Mouse (Mus musculus) C2C12 (cell line): Measurements from ENCODE around the gene Arhgef39.

Experiments used
- CEBPB ChIP-seq: IDR thresholded peaks from one replicate; pipeline ENCODE4 v1.6.1; 2011; ENCODE audit warnings: low read depth, mild to moderate bottlenecking, control low read depth, moderate library complexity
- CTCF ChIP-seq: IDR thresholded peaks from one replicate; pipeline ENCODE4 v1.5.1; 2011; ENCODE audit not compliant: control insufficient read depth, insufficient read depth, insufficient read length
- FOSL1 ChIP-seq: IDR thresholded peaks from one replicate; pipeline ENCODE4 v1.8.0; 2011; ENCODE audit warnings: mild to moderate bottlenecking, low read length; ENCODE audit not compliant: poor library complexity, insufficient read depth, severe bottlenecking
- MAX ChIP-seq: IDR thresholded peaks from one replicate; pipeline ENCODE4 v1.6.1; 2011; ENCODE audit warnings: mild to moderate bottlenecking, control low read depth
- MYOD1 ChIP-seq: IDR thresholded peaks from one replicate; pipeline ENCODE4 v1.6.1; 2011; ENCODE audit warnings: low read depth; ENCODE audit not compliant: control insufficient read depth, insufficient read length
- MYOG ChIP-seq: IDR thresholded peaks from one replicate; pipeline ENCODE4 v1.6.1; 2011; ENCODE audit not compliant: control insufficient read depth, insufficient read length; ENCODE audit errors: extremely low read depth
- USF1 ChIP-seq: IDR thresholded peaks from one replicate; pipeline ENCODE4 v1.6.1; 2011; ENCODE audit warnings: low read depth, mild to moderate bottlenecking, control low read depth, moderate library complexity

- no peak for TF ChIP-seq CTCF
- TF ChIP-seq FOSL1: no peak
- no peak for TF ChIP-seq MAX
- no peak for TF ChIP-seq USF1
- TF ChIP-seq MYOD1: no peak
- TF ChIP-seq MYOG: no peak
- TF ChIP-seq CEBPB: no peak
Measured at GRCm38 (mm10) chr4:43506074-43506473, 6.6 kb upstream of the Arhgef39 start.
